Mouse (Mus musculus) MEL-GATA-1-ER (cell line): ENCODE results near the gene 1190005I06Rik.

Source experiments
- DNase-seq: peaks from one replicate; pipeline ENCODE4 v3.0.0-alpha.2; 2012; ENCODE audit warnings: low read depth; ENCODE audit errors: extremely low read depth

The 1190005I06Rik gene

DNA sequence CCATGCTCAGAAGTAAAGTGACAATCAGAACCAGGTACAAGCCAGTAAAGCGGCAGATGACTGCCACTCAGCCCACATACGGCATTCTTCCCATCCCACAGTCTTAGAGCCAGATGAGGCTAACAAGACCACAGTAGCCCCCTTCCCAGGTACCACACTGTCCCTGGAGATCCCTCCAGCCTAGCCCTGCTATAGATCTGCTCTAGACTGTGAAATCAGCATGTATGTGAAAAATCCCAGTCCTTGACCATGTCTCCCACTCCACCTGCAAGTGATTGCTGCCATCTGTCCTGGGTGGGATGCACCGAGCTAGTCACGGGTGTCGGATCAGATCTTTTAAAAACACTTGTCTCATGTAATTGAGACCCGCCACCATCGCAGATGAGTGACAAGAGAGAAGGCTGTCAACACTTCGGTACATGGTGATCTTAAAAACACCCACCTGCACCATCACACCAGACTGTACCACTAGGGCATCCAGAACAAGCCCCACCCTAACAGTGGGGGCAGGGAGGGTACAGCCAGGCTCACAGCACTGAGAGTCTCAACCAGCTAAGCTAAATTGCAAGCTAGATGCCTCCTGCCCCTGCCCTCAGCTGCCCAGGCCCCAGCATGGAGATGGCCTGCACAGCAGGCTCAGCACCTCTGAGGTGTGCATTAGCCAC lies 67.0 kb downstream of the 1190005I06Rik start:
- DNase-seq, result no peak

DNA sequence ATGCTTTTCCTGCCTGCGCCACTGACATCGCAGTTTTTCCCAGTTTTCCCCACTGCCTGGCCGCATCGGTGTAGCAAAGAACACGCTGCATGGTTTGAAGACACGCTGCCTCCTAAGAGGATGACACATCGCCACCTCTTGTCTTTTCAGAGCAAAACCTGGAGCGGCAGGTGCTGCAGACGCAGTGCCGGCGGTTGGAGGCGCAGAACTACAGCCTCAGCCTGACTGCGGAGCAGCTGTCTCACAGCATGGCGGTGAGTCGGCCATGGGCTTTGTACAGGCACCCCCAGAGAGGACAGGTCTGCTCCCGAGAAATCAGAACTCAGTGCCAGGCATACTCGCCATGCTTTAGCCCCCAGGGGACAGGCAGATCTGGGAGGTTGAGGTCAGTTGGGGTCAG lies 69.6 kb downstream of the 1190005I06Rik start:
- DNase-seq, result no peak

- no peak for DNase-seq
Observed at GRCm38 (mm10) chr8:120575801-120576200, 71.6 kb downstream of the 1190005I06Rik start.

- no peak for DNase-seq
Observed at GRCm38 (mm10) chr8:120574941-120575340, 72.5 kb downstream of the 1190005I06Rik start.

GRCm38 (mm10) chr8:120573866-120574265 lies 73.6 kb downstream of the 1190005I06Rik start:
- no peak for DNase-seq

- DNase-seq, result no peak
Observed at GRCm38 (mm10) chr8:120572534-120572933, 74.9 kb downstream of the 1190005I06Rik start.

- DNase-seq, result no peak
Observed at GRCm38 (mm10) chr8:120571561-120571960, 75.9 kb downstream of the 1190005I06Rik start.

DNA sequence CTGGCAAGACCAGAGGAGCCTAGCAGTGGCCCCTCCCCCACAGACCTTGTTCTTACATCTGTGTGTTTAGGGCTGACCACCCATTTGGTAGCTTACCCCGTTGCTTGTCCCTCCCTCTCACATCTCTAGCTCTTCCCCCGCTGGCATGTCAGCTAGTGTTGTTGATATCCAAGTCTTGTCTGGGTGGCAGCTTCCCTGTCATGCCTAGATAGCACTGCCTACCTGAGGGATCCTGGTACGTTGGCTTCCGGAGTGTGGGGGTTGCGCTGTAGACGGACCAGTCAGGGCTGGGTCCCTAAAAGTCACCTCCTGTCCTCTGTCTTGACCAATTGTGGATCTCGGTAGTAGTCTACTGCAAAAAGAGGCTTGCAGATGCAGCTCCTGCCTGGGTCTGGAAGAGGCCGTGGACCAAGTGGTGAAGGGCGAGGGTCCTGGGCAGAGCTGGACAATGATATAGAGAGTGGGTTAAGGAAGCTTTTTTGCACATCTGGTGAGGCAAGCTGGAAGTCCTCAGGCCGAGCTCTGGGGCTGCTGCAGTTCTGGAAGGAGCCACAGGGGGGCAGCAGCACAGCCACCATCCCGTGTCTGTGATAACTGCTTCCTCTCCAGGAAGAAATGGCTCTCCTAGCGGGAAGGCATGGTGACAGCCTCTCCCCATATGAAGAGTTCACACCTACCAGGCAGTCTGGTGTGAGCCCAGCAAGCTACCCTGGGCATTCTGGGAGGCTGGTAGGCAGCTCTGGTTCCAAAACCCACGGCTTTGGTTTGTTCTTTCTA lies 77.3 kb downstream of the 1190005I06Rik start:
- peak; percentile 22 for DNase-seq

DNA sequence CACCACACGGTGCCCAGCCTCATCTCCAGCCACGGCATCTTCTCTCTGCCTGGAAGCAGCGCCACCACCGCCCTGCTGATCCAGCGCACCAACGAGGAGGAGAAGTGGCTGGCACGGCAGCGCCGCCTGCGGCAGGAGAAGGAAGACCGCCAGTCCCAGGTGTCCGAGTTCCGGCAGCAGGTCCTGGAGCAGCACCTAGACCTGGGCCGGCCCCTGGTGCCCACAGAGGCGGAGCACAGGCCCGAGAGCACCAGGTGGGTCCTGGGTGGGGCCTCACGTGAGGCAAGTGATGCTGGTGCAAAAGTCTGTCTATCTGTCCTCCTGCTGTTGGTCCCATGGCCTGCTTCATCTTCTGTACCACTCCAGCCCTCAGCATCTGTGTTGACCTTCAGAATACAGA lies 78.3 kb downstream of the 1190005I06Rik start:
- DNase-seq, result no peak

GRCm38 (mm10) chr8:120568164-120568798 lies 79.2 kb downstream of the 1190005I06Rik start:
- DNase-seq, result no peak

- DNase-seq, result no peak
Observed at GRCm38 (mm10) chr8:120567731-120568130, 79.7 kb downstream of the 1190005I06Rik start.

- DNase-seq, result no peak
Observed at GRCm38 (mm10) chr8:120566681-120567080, 80.8 kb downstream of the 1190005I06Rik start.

GRCm38 (mm10) chr8:120565151-120565711 lies 82.2 kb downstream of the 1190005I06Rik start:
- DNase-seq, result no peak

GRCm38 (mm10) chr8:120563851-120564837 lies 83.3 kb downstream of the 1190005I06Rik start:
- DNase-seq, result peak; percentile 97

GRCm38 (mm10) chr8:120563348-120563724 lies 84.1 kb downstream of the 1190005I06Rik start:
- no peak for DNase-seq

DNA sequence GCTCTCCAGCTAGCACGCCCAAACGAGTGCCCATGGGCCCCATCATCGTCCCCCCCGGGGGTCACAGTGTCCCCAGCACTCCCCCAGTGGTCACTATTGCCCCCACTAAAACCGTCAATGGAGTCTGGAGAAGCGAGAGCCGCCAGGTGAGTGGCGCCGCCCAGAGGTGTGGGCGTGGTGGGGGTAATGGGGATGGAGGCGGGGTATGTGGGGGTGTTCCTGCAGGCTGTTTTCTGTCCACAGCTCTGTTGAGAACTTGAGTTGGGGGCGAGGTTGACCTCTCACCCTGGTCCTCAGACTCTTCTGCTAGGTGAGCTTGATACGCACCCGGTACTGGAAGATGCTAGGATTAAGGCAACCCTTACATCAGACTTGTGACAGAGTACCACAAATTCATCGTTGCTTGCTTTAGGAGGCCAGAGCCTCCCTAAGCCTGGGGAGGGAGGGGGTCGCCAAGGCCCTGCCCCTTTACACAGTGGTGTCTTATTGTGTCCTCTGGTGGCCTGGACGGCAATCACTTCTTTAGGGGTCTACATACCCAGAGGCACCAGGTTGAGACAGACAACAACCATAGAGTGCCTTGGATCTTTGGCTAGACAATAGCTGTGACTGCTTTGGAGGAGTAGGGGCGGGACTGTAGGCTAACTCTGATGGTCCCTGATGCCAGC lies 84.6 kb downstream of the 1190005I06Rik start:
- no peak for DNase-seq

GRCm38 (mm10) chr8:120561539-120562435 lies 85.6 kb downstream of the 1190005I06Rik start:
- no peak for DNase-seq

- DNase-seq, result no peak
Observed at GRCm38 (mm10) chr8:120560535-120560934, 86.9 kb downstream of the 1190005I06Rik start.

- no peak for DNase-seq
Observed at GRCm38 (mm10) chr8:120559654-120560053, 87.8 kb downstream of the 1190005I06Rik start.
